Mouse (Mus musculus): ENCODE results near the gene Spa17.

DNA sequence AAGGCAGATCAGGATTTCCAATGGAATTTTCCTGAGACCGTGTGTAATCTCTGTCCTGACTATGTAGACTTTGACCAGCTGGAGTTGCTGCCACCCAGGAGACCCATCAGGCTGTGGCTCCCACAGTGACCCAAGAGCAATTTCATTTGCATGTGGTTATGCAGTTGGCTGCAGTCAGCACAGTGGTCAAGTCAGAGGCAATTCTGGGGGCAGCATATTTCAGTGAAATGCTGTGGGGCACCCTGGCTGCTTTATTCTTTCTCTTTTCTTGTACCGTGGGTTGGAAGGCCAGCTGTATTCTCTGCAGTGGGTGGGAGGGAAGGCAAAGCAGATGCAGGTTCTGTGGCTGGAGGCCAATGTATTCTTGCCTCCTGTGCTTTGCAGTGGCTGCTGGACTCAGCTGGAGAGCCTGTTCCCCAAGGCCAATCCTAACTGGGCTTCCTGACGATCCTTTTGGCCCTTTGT lies 12.6 kb upstream of the Spa17 start:
- TF ChIP-seq CTCF (IDR thresholded peaks at IDR 0.05; ENCODE audit: low read depth, low read length) (no peak), POLR2A (IDR thresholded peaks at IDR 0.05; ENCODE audit: extremely low read depth, insufficient read depth, low read length) (no peak)

Measured in liver, adult 2 months (tissue).